Mouse (Mus musculus) stomach, postnatal 0 days (tissue): ENCODE measurements around the gene Zfp697.

Experiments used
- CTCF ChIP-seq: IDR thresholded peaks from 2 replicates; pipeline ENCODE4 v1.5.1; 2016; ENCODE audit warnings: antibody characterized with exemption, low read depth, mild to moderate bottlenecking, moderate library complexity
- EP300 ChIP-seq: optimal IDR thresholded peaks from 2 replicates; pipeline ENCODE3; 2016; ENCODE audit warnings: antibody characterized with exemption

- no peak for TF ChIP-seq CTCF
- no peak for TF ChIP-seq EP300
Measured at GRCm38 (mm10) chr3:98387086-98387485, 4.8 kb downstream of the Zfp697 start.
